Mouse (Mus musculus) frontal cortex, postnatal 14 days (tissue): ENCODE measurements around the gene B4galt3.
A peak's percentile ranks its signal among the peaks of the same experiment; 100 is the strongest.

ENCODE experiments used
- DNase-seq, 2 experiments: peaks; one replicate each; pipeline ENCODE4 v3.0.0; 2022; ENCODE audit warnings: low spot score in 2 of 2

B4galt3 gene

DNA sequence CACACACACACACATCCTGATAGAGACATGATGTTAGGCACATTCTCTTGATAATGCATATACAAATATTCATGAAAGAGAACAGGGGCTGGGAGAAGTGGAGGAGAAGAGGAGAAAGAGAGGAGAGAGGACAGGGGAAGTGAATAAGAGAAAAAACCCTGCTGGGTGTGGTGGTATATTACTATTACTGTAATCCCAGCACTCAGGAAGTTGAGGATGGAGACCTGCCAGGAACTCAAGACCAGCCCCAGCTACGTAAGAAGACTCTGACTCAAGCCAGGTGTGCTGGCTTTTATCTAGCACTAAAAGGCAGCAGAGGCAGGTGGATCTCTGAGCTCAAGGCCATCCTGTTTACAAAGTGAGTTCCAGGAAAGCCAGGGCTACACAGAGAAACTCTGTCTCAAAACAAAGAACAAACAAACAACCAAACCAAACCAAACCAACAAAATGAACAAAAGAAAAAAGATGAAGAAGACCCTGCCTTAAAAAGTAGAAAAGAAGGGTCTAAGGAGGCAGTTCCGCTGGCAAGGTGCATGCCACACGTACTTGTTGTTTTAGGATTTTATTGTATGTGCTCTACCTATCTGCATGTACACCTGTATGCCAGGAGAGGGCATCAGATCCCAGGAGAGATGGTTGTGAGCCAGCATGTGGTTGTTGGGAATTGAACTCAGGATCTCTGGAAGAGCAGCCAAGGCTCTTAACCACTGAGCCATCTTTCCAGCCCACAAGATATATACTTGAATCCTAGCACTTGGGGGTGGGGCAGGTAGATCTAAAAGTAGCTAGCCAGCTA lies 6.3 kb upstream of the B4galt3 start:
- DNase-seq, result no peak

GRCm38 (mm10) chr1:171265971-171266744 lies 4.0 kb upstream of the B4galt3 start:
- no peak for DNase-seq

DNA sequence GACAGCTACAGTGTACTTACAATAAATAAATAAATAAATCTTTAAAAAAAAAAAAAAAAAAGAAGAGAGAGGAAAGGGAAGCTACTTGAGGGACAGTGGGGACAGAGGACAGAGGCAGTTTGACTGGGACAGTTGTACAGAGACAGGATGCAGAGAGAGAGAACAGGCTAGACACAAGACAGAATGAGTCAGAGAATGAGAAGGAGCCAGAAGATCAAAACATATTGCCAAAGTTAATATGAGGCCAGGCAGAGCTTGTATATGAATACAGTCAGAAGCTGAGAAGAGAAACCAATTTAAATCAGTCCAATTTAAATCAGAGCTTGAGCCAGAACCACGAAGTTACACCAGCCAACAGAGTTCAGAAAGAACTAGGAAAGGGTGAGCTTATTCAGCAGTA lies 1.8 kb upstream of the B4galt3 start:
- DNase-seq, result no peak

- DNase-seq, result no peak
Measured at GRCm38 (mm10) chr1:171270573-171270900, 409 bp downstream of the B4galt3 start.

DNA sequence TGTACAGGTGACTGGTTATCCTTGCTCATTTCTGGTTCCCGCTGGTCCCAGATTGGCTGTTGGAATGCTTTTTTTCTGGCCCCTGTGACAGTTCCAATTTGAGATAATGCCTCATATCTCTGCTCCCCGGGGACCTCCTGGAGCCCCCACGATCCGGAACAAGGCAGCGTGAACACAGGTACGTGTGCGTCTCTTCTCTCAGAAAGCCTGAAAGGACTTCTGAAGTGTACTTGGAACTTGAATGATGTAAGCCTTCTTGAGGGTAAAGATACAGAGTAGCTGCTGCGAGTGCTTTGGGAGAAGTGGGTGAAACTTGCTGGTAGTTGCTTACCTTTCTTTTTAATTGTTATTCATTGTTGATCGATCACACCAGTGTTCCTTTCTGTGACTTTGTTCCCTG lies 1.1 kb downstream of the B4galt3 start:
- no peak for DNase-seq

DNA sequence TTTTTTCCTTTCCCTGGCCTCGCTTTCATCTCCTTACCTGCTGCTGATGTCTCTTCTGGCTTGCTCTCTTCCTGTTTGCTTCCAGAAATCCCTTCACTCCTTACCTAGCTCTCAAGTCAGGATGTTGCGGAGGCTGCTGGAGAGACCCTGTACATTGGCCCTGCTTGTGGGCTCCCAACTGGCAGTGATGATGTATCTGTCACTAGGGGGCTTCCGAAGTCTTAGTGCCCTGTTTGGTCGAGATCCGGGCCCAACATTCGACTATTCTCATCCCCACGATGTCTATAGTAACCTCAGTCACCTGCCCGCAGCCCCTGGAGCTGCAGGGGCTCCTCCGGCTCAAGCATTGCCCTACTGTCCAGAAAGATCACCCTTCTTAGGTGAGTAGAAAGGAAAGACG lies 1.5 kb downstream of the B4galt3 start:
- DNase-seq, result no peak

- no peak for DNase-seq
Measured at GRCm38 (mm10) chr1:171272086-171272485, 2.0 kb downstream of the B4galt3 start.

DNA sequence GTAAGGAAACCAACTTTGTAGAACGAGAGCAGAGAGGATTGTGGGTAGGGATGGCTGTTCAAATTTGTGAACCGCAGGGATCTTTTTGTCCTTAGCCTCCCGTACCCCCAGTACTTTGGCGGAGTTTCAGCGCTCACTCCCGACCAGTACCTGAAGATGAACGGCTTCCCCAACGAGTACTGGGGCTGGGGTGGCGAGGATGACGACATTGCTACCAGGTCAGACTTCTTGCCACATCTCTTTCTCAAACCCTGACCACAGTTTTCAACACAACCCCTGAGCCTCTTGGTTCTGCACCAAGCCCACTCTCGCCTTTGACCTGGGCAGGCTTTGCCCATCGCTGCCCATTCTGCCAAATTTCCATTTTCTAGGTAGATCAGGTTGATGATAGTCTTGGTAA lies 4.0 kb downstream of the B4galt3 start:
- DNase-seq, result no peak

DNA sequence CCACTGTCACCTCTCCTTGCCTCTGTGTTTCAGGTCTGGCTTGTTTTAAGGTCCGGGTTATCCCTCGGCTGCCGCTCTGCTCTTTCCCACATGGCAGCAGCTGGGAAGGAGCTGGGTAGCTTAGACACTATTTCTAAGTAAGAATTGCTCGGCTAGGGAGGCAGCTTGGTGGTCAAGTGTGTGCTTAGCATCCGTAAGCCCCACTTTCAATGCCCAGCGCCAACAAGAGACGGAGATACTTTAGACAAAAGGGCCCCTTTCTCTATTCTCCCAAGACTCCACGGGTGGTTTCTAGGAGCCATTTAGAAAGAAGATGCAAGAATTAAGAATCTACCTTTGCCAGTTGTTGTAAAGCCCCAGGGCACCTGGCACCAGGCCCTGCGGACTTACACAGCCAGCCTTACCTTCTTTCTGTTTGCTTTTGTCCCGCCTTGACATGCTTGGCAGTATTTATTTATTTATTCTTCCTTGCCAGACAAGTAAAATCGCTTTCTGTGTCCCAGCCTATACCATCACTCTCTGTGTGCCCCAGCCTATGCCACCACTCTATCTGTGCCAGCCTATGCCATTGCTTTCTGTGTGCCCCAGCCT lies 5.1 kb downstream of the B4galt3 start:
- no peak for DNase-seq

- DNase-seq, result no peak
Measured at GRCm38 (mm10) chr1:171276110-171276748, 6.1 kb downstream of the B4galt3 start.

GRCm38 (mm10) chr1:171277736-171278135 lies 7.6 kb downstream of the B4galt3 start:
- DNase-seq, result no peak

DNA sequence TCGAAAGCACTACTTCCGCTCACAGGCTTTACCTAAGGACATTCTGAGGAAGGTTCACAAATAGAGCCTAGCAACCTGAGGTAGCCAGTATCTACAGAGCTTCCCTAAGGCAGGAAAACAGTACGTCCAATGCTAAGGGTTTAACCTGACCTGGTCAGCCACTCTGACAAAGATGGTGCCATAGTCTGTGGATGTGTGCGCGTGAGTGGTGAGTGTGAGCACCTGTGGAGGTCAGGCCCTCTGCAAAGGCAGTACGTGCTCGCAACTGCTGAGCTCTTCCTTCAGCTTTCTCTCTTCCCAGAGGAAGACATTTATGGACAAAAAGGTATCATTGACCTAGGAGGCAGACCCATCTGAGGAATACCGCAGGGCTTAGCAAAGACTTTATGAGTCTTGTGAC lies 8.3 kb downstream of the B4galt3 start:
- DNase-seq, result no peak

- DNase-seq, result no peak
Measured at GRCm38 (mm10) chr1:171279012-171279705, 9.0 kb downstream of the B4galt3 start.

GRCm38 (mm10) chr1:171279721-171280120 lies 9.6 kb downstream of the B4galt3 start:
- DNase-seq, result no peak

DNA sequence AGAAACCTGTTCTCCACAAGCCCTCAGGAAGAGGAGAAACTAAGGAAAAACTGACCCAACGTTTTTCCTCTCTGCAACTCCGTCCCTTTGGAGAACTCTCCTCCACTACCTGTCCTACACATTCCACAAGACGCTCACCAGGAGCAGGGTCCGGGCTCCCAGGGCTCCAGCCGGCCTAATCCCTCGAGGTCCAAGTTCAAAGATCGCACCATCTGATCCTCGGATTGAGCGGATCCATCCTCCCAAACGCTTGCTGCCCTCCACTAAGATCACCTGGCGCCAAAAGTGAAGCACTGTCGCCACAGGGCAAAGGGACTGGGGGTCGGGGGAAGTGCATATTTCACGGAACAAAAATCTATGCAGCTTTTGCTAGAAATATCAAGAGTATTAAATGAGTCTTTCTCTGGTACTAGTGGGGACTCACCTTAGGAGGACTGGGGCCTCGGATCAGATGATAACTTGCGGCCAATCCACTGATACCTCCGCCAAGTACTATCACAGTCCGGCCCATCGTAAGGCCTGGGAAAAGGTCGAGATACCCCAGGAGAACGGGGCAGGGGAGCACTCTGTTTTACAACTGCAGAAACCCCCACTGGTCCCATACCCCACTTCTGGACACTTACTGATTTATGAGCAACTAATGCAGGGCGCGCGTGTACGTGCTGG lies 10.3 kb downstream of the B4galt3 start:
- DNase-seq, result no peak

DNA sequence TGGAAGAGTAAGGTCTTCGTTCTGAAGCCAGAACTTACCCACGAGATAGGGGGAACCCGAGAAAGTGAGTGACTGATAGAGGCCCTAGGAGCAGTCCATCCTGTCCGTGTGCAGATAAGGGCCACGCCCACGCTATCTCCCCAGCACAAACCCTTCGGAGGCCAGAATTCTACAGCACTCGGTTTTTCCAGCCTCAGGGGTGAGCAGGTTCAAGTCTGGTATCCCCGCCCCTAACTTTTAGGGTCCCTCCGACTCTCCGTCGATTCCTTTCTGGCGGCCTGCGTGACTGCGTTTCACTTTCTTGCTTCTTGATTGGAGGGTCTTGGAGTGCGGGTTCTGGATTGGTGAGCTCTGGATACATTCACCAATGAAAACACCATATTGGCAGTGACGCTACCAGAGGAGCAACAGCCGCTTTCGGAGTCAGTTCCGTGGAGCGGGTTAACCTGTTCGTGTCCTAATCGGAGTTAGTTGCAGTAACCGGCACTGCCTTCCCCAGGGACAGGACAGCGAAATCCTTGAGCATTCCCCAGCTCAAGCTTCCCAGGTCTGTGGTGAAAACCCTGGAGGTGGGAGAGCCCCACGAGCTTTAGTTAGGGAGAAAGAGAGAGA lies 10.9 kb downstream of the B4galt3 start, which contains the start of gene Ppox:
TSS of gene Ppox (minus strand) at position 271 of the 612 bp plus-strand sequence.
- DNase-seq, result peak; percentile 90 to 94

GRCm38 (mm10) chr1:171281528-171281923 lies 11.4 kb downstream of the B4galt3 start:
- peak in 1 of 2 experiments; percentile 74 for DNase-seq

DNA sequence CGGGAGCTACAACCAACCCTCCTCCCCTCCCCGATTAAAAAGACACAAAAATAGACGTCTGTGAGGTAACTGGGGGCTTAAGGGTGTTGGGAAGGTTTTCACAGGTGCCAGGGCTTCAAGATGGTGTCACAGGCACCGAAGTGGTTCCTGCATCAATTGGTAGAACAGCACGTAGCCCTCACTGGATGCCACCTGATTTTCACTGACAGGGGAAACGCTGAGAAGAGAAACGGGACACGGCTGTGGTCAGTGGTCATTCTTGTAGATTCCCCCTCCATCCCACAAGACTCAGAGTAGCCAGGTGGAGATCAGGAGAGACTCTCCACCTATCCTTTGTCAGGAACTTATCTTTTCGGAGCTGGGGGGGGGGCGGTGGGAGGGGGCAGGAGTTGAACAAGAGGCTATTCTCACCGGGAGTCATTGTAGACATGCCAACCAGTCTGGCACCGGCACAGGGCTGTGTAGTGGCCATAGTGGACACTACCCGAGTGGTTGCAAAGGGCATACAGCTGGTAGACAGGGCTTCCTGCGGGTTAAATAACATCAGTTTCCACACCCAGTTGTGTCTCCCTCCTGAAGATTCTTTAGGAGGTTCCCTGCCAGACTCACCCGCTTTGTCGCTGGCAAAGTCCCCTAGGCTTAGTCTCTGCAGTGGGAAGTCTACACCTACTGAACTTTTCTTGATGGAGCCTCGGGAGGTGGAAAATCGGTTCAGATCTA lies 12.1 kb downstream of the B4galt3 start:
- no peak for DNase-seq

DNA sequence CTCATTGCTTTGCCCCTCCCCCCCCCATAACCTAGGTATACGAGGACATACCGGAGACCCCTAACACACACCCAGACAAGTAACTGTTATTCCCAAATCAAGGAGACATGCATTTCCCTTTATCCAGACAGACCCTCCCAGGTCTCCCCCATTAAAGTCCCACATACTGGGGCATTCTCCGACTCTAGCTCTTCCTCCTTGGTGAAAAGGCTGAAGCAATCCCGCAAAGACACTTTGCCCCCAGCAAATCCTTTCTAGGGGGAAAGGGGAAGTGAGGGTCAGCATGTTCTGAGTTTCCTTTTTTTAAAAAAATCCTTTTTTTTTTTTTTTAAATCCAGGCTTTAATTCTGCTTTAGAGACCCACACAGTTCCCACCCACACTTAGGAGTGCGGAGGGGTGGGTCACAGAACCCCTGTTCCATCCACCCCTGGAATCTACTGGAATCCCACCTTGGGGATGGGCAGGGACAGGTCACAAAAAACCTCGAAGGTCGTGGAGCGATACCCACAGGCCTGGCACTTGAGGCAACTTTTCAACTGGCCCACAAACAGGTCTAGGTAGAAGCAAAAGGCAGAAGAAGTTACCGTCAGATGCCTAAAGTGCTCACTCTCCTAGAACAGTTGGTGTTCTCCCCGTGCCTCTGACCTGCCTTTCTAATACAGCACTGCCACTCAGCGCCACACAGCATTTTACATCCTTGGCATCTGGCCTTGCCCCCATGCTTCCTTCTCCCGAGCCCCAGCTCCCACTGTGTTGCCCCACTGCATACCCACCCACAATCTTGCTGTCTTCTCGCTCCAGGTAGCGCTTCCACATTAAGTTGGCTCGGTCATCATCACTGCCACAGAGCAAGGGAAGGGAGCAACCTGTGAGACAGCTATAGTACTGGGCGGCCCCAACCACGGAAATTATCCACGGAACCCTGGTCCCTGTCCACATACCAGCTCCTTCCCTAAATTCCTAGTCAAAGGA lies 13.3 kb downstream of the B4galt3 start:
- DNase-seq, result no peak
